Mouse (Mus musculus): ENCODE data around the gene Spic. TPM values are rescaled to one million over a fixed set of nuclear protein-coding genes. Genes with fewer than 3 reads are reported as not detected.
"Not testable (repeated sequence)": the region's sequence is repeated elsewhere in the genome, so short reads cannot be mapped to it uniquely, and the experiment has no call there.

The Spic gene
- not detected for total RNA-seq (2022)

- DNase-seq (ENCODE audit: low spot score in 2 of 2): no peak
These were observed at the start of gene Spic for GRCm38 (mm10) chr10:88684925-88685324. TSS of gene Spic (minus strand) at chr10:88685015.

GRCm38 (mm10) chr10:88732309-88732622 is 47.5 kb upstream of the Spic start:
- DNase-seq (ENCODE audit: low spot score in 2 of 2): no peak

GRCm38 (mm10) chr10:88731496-88732308 is 46.9 kb upstream of the Spic start:
- DNase-seq (ENCODE audit: low spot score in 2 of 2): peak in 1 of 2 experiments; percentile 9

GRCm38 (mm10) chr10:88730571-88731495 is 46.0 kb upstream of the Spic start, which contains the start of gene Arl1:
TSS of gene Arl1 (plus strand) at chr10:88730858.
- peak; percentile 85 to 89 for DNase-seq (ENCODE audit: low spot score in 2 of 2)

- DNase-seq (ENCODE audit: low spot score in 2 of 2): no peak
These were observed 43.4 kb upstream of the Spic start for GRCm38 (mm10) chr10:88728166-88728565.

- DNase-seq (ENCODE audit: low spot score in 2 of 2): peak in 1 of 2 experiments; percentile 33
These were observed 42.3 kb upstream of the Spic start for GRCm38 (mm10) chr10:88727128-88727527.

- DNase-seq (ENCODE audit: low spot score in 2 of 2): no peak
These were observed 40.5 kb upstream of the Spic start for GRCm38 (mm10) chr10:88725343-88725742.

GRCm38 (mm10) chr10:88719618-88720017 is 34.8 kb upstream of the Spic start:
- no peak for DNase-seq (ENCODE audit: low spot score in 2 of 2)

- DNase-seq (ENCODE audit: low spot score in 2 of 2): no peak
These were observed 32.9 kb upstream of the Spic start for GRCm38 (mm10) chr10:88717756-88718025.

- no peak for DNase-seq (ENCODE audit: low spot score in 2 of 2)
These were observed 32.4 kb upstream of the Spic start for GRCm38 (mm10) chr10:88716986-88717755.

- no peak for DNase-seq (ENCODE audit: low spot score in 2 of 2)
These were observed 30.8 kb upstream of the Spic start for GRCm38 (mm10) chr10:88715621-88716020.

- DNase-seq (ENCODE audit: low spot score in 2 of 2): no peak
These were observed 29.9 kb upstream of the Spic start for GRCm38 (mm10) chr10:88714744-88715143.

GRCm38 (mm10) chr10:88712359-88712758 is 27.5 kb upstream of the Spic start:
- DNase-seq (ENCODE audit: low spot score in 2 of 2): no peak

- DNase-seq (ENCODE audit: low spot score in 2 of 2): peak; percentile 42
These were observed 24.1 kb upstream of the Spic start for GRCm38 (mm10) chr10:88708671-88709523.

GRCm38 (mm10) chr10:88700938-88701337 is 16.1 kb upstream of the Spic start:
- DNase-seq (ENCODE audit: low spot score in 2 of 2): no peak

GRCm38 (mm10) chr10:88682904-88683563 is 1.8 kb downstream of the Spic start:
- DNase-seq (ENCODE audit: low spot score in 2 of 2): no peak

GRCm38 (mm10) chr10:88672825-88673224 is 12.0 kb downstream of the Spic start:
- DNase-seq (ENCODE audit: low spot score in 2 of 2): no peak

GRCm38 (mm10) chr10:88672123-88672522 is 12.7 kb downstream of the Spic start:
- no peak for DNase-seq (ENCODE audit: low spot score in 2 of 2)

- peak in 1 of 2 experiments; percentile 7 for DNase-seq (ENCODE audit: low spot score in 2 of 2)
These were observed 15.1 kb downstream of the Spic start for GRCm38 (mm10) chr10:88669719-88670118.

GRCm38 (mm10) chr10:88663856-88664255 is 21.0 kb downstream of the Spic start:
- DNase-seq (ENCODE audit: low spot score in 2 of 2): not testable (repeated sequence)
